Mouse (Mus musculus) hindbrain, embryonic 11.5 days (tissue): ENCODE data around the gene Prr14. TPM values are rescaled to one million over a fixed set of nuclear protein-coding genes. Genes with fewer than 3 reads are reported as not detected.
"Not testable (repeated sequence)": the region's sequence is repeated elsewhere in the genome, so short reads cannot be mapped to it uniquely, and the experiment has no call there.

ENCODE experiments used
- ATAC-seq: fragments of 200-750 bp; cut with Nextera tagmentation; 2 replicates; pipeline ENCODE4 v1.8.0; 2017; ENCODE audit warnings: mild to moderate bottlenecking, moderate TSS enrichment, moderate library complexity; ENCODE audit not compliant: low FRiP score
- DNase-seq: peaks from one replicate; pipeline ENCODE4 v3.0.0-alpha.2; 2015; ENCODE audit warnings: low spot score
- H3K27ac ChIP-seq: fragments of 300-500 bp; sonication (generic); 2 replicates; pipeline ENCODE4 v1.5.1; 2014; ENCODE audit warnings: mild to moderate bottlenecking, low read depth, low read length
- H3K27me3 ChIP-seq: fragments of 300-500 bp; sonication (generic); 2 replicates; pipeline ENCODE4 v1.6.1; 2014; ENCODE audit warnings: mild to moderate bottlenecking, low read length, moderate library complexity, mixed read lengths; ENCODE audit not compliant: control insufficient read depth, insufficient read depth
- H3K36me3 ChIP-seq: fragments of 300-500 bp; sonication (generic); 2 replicates; pipeline ENCODE4 v1.6.1; 2014; ENCODE audit warnings: mild to moderate bottlenecking, low read length, moderate library complexity, mixed read lengths; ENCODE audit not compliant: control insufficient read depth, insufficient read depth
- H3K4me1 ChIP-seq: fragments of 300-500 bp; sonication (generic); replicated peaks from 2 replicates; pipeline ENCODE4 v1.6.1; 2014; ENCODE audit warnings: low read length, mixed read lengths; ENCODE audit not compliant: control insufficient read depth, insufficient read depth
- H3K4me2 ChIP-seq: fragments of 300-500 bp; sonication (generic); replicated peaks from 2 replicates; pipeline ENCODE4 v1.6.1; 2014; ENCODE audit warnings: mild to moderate bottlenecking, low read depth, low read length
- H3K4me3 ChIP-seq: fragments of 300-500 bp; sonication (generic); 2 replicates; pipeline ENCODE4 v1.5.1; 2014; ENCODE audit warnings: low read depth, low read length
- H3K9ac ChIP-seq: fragments of 300-500 bp; sonication (generic); 2 replicates; pipeline ENCODE4 v1.6.1; 2014; ENCODE audit warnings: low read depth, low read length
- H3K9me3 ChIP-seq: fragments of 300-500 bp; sonication (generic); 2 replicates; pipeline ENCODE4 v1.6.1; 2016; ENCODE audit warnings: low read length; ENCODE audit not compliant: control insufficient read depth
- WGBS: fragments of 180-500 bp; shearing (Covaris S2); extraction: QIAGEN DNeasy Blood & Tissue Kit; methylation state at CpG from one replicate; pipeline ENCODE4 v1.1.7; 2014; 5-methylcytosine and 5-hydroxymethylcytosine counted together
- polyA plus RNA-seq: library from polyadenylated mRNA; unstranded; fragments of >200 nt; fragmentation: Nextera tagmentation; extraction: Ambion mirVana; gene quantifications from 2 replicates; pipeline ENCODE4 v1.2.1, GENCODE M21; 2014

Prr14 gene
- polyA plus RNA-seq, 1 experiment from 2014 or later: 72.1 TPM

GRCm38 (mm10) chr7:127443976-127444375 is 15.4 kb upstream of the Prr14 start:
- Histone ChIP-seq H3K36me3 (peaks cover 13% of the 10 kb centered on the region; the same call in 1 of the 2 replicates), H3K27me3 (no peaks in the 10 kb centered on the region), H3K4me1 (no peaks in the 10 kb centered on the region), H3K9me3 (no peaks in the 10 kb centered on the region), H3K4me3 (no peak overlapping the region), H3K9ac (no peak overlapping the region), H3K27ac (no peak overlapping the region), H3K4me2 (no peak overlapping the region)
- WGBS: 90% methylated on average over 20 of the region's 20 CpGs
- no peak for ATAC-seq
- DNase-seq: no peak

- DNase-seq (peak; percentile 97), ATAC-seq (peak; percentile 91)
- peaks cover 3% of the 10 kb centered on the region for H3K4me1 ChIP-seq
- peak within 1 kb of the TSS; percentile 84 for H3K9ac ChIP-seq
- 0 out of 2 replicates have a peak, but pooled peaks cover 11% of the 10 kb centered on the region for H3K36me3 ChIP-seq
- H3K4me3 ChIP-seq: peak within 1 kb of the TSS; percentile 70
- H3K4me2 ChIP-seq: peak within 1 kb of the TSS; percentile 53
- H3K27me3 ChIP-seq: no peaks in the 10 kb centered on the region
- H3K9me3 ChIP-seq: no peaks in the 10 kb centered on the region
- H3K27ac ChIP-seq: peak within 1 kb of the TSS; percentile 86
- under 1% methylated on average over 54 of the region's 54 CpGs for WGBS
These were observed 10.7 kb upstream of the Prr14 start, which contains the start of gene Zfp689 for GRCm38 (mm10) chr7:127448521-127449300. Gene Zfp689, minus strand, starts transcription at chr7:127449158.

GRCm38 (mm10) chr7:127449966-127450365 is 9.4 kb upstream of the Prr14 start:
- peak overlapping the region; percentile 53 for H3K4me2 ChIP-seq
- 85% methylated on average over 7 of the region's 7 CpGs for WGBS
- H3K27ac ChIP-seq: no peak overlapping the region
- no peaks in the 10 kb centered on the region for H3K9me3 ChIP-seq
- peaks cover 3% of the 10 kb centered on the region for H3K4me1 ChIP-seq
- H3K9ac ChIP-seq: peak overlapping the region; percentile 84
- DNase-seq (no peak), ATAC-seq (no peak)
- peaks cover 3% of the 10 kb centered on the region; the same call in 1 of the 2 replicates for H3K36me3 ChIP-seq
- H3K27me3 ChIP-seq: no peaks in the 10 kb centered on the region
- peak overlapping the region; percentile 70 for H3K4me3 ChIP-seq

GRCm38 (mm10) chr7:127453056-127453455 is 6.4 kb upstream of the Prr14 start:
- peaks cover 15% of the 10 kb centered on the region; the same call in 1 of the 2 replicates for H3K36me3 ChIP-seq
- no peak overlapping the region for H3K4me2 ChIP-seq
- ATAC-seq: no peak
- H3K9ac ChIP-seq: no peak overlapping the region
- H3K27me3 ChIP-seq: no peaks in the 10 kb centered on the region
- H3K9me3 ChIP-seq: 0 out of 2 replicates have a peak, but pooled peaks cover 2% of the 10 kb centered on the region
- WGBS: 95% methylated on average over 2 of the region's 2 CpGs
- no peak overlapping the region for H3K4me3 ChIP-seq
- DNase-seq: no peak
- H3K27ac ChIP-seq: no peak overlapping the region
- H3K4me1 ChIP-seq: peaks cover 3% of the 10 kb centered on the region

GRCm38 (mm10) chr7:127454905-127455304 is 4.5 kb upstream of the Prr14 start:
- Histone ChIP-seq H3K4me1 (peaks cover 2% of the 10 kb centered on the region), H3K27ac (no peak overlapping the region), H3K9me3 (0 out of 2 replicates have a peak, but pooled peaks cover 2% of the 10 kb centered on the region), H3K4me2 (no peak overlapping the region), H3K27me3 (no peaks in the 10 kb centered on the region), H3K9ac (no peak overlapping the region), H3K36me3 (peaks cover 15% of the 10 kb centered on the region; the same call in 1 of the 2 replicates), H3K4me3 (no peak overlapping the region)
- 92% methylated on average over 7 of the region's 7 CpGs for WGBS
- no peak for ATAC-seq
- DNase-seq: no peak

GRCm38 (mm10) chr7:127458371-127459122 is 864 bp upstream of the Prr14 start:
- not testable (repeated sequence) for ATAC-seq, H3K4me2 ChIP-seq, H3K9ac ChIP-seq, H3K4me1 ChIP-seq, H3K4me3 ChIP-seq, DNase-seq, H3K27ac ChIP-seq, H3K27me3 ChIP-seq, H3K9me3 ChIP-seq
- 88% methylated on average over 3 of the region's 3 CpGs for WGBS
- H3K36me3 ChIP-seq: peaks cover 13% of the 10 kb centered on the region; the same call in 1 of the 2 replicates

GRCm38 (mm10) chr7:127465191-127465590 is 5.8 kb downstream of the Prr14 start:
- no peak for ATAC-seq
- Histone ChIP-seq H3K9ac (no peak overlapping the region), H3K27ac (no peak overlapping the region), H3K4me3 (no peak overlapping the region), H3K9me3 (no peaks in the 10 kb centered on the region), H3K4me2 (no peak overlapping the region), H3K27me3 (no peaks in the 10 kb centered on the region), H3K36me3 (0 out of 2 replicates have a peak, but pooled peaks cover 4% of the 10 kb centered on the region), H3K4me1 (no peaks in the 10 kb centered on the region)
- 93% methylated on average over 3 of the region's 3 CpGs for WGBS
- DNase-seq: no peak

- not testable (repeated sequence) for H3K36me3 ChIP-seq, H3K9ac ChIP-seq, H3K4me2 ChIP-seq, DNase-seq, H3K4me3 ChIP-seq, H3K9me3 ChIP-seq, H3K27me3 ChIP-seq, ATAC-seq, H3K27ac ChIP-seq, H3K4me1 ChIP-seq
- 92% methylated on average over 2 of the region's 2 CpGs for WGBS
These were observed 6.3 kb downstream of the Prr14 start for GRCm38 (mm10) chr7:127465670-127466069.
